Mouse (Mus musculus) heart, postnatal 36 days (tissue): Measurements from ENCODE around the gene Nynrin. TPM values are rescaled to one million over a fixed set of nuclear protein-coding genes. Genes with fewer than 3 reads are reported as not detected.
A peak's percentile ranks its signal among the peaks of the same experiment; 100 is the strongest.

ENCODE experiments used
- DNase-seq, 2 experiments: peaks; one replicate each; pipeline ENCODE4 v3.0.0; 2021 to 2022
- intact Hi-C: fragments of 180-260 bp; cut with DNase I; formaldehyde crosslinking; loops from one replicate; pipeline ENCODE4 v1.15.1; 2025
- total RNA-seq, 2 experiments: library from RNA; stranded (reverse); gene quantifications; 2 replicates each; pipeline ENCODE4 v1.2.3; 2021

Gene Nynrin
- total RNA-seq, 2 experiments from 2014 or later: 9.5 to 10.5 TPM

DNA sequence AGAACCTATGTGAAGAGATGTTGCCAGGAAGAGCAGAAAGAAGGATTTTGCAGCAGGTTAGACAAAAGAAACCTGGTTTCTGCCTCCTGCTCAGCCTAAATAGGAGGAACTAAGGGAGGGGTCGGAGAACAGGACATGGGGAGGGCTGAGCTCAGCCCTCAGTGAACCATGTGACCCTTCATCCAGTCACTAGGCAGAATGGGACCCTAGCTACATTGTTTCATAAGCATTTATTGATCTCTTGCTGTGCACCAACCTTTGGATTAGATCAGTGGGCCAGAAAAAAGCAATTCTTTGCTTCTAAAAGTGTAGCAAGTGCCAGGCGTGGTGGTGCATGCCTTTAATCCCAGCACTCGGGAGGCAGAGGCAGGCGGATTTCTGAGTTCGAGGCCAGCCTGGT, 15.5 kb upstream of the Nynrin start:
- no peak for DNase-seq
- intact Hi-C loops: no loop called here

DNA sequence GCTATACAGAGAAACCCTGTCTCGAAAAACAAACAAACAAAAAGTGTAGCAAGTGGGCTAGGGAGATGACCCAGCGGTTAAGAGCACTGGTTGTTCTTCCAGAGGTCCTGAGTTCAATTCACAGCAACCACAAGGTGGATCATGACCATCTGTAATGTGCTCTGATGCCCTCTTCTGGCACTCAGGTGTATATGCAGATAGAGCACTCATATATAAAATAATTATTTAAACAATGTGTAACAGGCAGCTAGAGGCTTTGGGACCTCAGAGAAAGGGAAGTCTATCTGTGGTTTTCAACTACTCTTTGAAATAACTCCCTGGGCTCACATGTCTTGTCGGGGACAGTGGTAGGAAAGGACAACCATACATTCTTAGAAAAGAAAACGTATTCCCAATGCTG, 15.1 kb upstream of the Nynrin start:
- no peak for DNase-seq
- intact Hi-C loops: no loop called here

DNA sequence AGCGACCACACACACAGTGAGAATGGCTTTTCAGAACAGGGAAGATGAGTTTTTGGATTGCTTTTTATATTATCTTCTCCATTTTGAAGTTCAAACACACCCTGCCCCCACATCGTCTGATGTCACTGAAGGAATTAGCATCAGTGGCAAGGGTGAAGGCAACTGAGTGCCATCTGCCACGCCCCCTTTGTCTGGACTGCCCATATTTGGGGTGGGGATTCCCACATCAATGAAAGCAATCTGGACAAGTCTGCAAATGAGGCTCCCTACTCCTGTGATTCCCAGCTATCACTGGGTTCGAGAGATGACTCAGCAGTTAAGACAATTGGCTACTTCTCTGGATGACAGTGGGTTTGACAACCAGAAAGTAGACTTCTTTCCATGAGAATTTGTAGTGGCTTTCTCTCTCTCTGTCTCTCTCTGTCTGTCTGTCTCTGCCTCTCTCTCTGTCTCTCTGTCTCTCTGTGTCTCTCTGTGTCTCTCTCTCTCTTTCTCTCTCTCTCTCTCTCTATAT, 12.9 kb upstream of the Nynrin start:
- DNase-seq: no peak
- intact Hi-C loops: no loop called here

DNA sequence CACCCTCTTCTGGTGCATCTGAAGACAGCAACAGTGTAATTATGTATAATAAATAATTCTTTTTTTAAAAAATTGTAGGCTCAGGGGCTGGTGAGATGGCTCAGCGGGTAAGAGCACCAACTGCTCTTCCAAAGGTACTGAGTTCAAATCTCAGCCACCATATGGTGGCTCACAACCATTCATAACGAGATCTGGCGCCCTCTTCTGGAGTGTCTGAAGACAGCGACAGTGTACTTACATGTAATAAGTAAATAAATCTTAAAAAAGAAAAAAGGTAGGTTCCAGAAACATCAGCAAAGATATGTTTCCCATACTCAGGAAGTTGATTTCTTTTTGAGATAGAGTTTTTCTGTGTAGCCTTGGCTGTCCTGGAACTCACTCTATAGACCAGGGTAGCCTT, 11.0 kb upstream of the Nynrin start:
- DNase-seq: peak in 1 of 2 experiments; percentile 43
- intact Hi-C loops: no loop called here

DNA sequence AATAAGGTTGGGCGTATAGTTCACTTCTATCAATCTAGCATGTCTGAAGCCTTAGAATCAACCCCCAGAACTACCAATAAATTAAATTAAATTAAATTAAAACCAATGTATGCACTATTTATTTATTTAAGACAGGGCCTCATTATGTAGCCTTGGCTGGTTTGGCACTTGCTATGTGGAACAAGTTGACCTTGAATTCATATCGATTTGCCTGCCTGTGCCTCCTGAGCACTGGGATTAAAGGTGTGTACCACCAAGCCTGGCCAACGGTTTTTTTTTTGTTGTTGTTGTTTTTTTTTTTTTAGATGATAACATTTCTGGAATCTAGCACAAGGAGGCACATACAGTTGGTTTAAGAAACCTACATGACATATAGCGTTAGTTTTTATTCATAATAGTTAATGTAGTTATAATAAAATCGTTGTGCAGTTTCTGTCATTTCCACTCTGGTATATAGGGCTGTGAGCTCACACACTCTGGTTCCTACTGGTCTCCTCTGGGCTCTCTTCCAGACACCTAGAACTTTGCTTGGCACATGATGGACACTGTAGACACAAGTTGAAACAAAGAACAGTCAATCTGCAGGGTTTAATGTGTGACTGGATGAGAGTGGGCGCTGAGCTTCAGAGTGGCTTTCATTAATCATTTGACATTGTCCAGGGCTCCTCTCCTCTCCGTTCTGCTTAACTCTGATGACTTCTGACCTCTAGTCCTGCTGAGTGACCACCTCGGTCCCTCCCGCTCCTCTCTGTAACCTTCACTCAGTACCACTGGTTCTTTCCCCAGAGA, 8.1 kb upstream of the Nynrin start:
- intact Hi-C loops: no loop called here
- no peak for DNase-seq

DNA sequence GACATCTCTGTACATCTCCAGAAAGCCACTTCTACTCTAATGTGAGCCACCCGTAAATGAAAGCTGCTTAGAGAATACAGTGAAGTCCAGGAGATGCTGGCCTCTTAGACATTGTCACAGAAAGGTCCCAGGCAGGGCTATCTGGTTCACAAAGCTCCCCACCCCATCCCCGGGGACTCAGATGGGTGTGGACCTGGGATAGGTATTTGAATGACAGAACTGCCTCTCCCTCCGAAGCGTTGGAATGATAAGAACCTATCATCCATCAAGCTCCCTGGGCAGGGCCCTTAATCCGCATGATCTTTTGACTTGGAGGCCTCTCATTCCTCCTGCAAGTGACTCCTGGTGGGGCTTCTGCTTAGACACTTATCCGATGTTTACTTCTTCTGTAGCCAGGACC, 2.9 kb upstream of the Nynrin start:
- no peak for DNase-seq
- intact Hi-C loops: no loop called here

DNA sequence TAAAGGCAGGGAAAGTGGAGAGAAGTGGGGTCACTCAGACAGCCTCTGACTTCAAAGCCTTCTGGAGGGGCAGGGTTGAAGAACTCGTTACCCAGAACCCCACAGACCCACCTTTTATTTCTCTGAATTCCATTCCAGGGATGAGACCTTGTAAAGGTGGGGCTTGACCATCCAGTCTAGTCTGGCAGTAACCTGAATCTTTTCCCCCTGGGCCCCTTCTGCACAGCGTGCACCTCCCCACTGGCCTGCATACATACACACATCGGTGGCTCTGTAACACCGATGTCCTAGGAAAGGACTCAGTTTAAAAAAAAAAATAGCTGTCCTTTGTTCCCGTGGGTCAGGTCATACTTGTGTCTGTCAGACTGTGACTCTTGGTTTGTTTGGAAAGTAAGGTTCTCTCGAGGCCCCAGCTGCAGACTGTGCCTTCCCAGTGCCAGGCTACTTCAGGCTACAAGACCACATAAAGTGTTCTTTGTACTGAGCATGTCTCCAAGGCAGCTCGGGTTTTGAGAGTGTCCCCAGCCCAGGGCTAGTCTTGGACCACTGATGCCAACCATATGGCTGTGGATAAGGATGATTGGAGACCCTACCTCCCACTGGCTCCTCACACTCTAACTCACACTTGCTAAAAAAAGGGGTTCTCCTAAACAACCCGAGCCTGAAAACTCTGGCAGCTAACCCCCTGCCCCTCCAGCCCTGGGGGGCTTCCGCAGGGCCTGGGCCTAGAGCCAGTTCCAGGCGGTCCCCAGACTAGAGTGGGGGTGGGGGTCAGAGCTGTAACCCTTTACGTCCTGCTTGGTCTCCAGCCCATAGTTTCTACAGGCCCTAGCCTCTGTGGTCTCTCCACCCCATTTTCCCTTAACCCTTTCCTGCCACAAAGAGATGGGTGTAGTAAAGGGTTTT, 911 bp upstream of the Nynrin start:
- intact Hi-C loops: no loop called here
- DNase-seq: no peak

DNA sequence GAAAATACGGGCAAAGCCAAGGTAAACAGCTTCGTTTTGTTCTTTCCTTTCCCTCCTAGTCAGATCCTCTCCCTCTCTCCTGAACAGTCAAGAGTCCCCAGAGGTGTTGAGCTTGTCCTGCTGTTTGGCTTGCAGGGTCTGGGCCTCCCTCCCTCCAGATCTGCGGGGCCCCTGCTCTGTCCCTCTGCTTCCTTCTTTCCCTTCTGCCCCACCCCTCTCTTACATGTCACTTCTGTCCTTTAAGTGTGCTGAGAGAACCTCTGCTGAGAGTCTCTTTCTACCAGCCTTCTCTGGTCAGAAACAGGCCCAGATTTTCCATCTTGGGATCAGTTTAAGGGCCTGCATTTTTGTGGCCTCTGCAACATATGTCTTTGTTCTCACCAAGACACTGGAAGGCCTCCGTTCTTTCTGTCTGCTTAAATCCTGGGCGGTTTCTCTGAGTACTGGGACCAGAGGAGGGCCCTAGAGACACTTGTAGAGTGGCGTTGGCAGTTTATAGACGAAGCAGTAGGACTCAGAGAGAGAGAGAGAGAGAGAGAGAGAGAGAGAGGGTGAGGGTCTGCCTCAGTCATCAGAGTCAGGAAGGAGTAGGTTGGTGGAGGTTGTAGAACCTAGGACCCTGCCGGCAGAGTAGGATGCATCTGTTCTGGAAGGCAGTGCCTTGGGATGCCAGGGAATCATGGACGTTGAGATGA, 743 bp downstream of the Nynrin start:
- peak in 1 of 2 experiments; percentile 28 for DNase-seq
- intact Hi-C loops: loop anchor here (2.0 kb wide), 1 partner anchor 30 kb away; the partner anchor contains the start of genes Cbln3 and Khnyn

DNA sequence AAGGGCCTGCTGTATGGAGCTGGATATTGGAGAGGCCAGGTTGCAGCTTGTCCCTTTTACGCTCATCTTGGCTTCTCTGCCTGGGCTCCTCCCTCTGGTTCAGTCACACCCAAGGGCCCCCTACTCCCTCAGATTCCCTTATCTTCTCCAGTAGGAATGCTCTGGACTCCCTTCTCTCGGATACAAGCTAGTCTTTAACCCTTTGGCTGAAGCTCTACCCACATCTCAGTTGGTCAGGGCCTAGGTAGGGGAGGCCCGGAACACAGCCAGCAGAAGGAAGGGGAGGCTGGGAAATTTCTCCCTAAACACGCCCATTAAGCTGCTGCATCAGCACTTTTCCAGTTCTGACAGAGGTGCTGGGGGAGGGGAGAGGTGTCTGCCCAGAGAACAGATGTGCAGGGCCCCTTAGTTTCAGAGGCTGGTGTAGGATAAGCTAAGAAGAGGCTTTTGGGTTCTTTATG, 1.3 kb downstream of the Nynrin start:
- intact Hi-C loops: loop anchor here (2.0 kb wide), 1 partner anchor 30 kb away; the partner anchor contains the start of genes Cbln3 and Khnyn
- DNase-seq: peak; percentile 40 to 43

DNA sequence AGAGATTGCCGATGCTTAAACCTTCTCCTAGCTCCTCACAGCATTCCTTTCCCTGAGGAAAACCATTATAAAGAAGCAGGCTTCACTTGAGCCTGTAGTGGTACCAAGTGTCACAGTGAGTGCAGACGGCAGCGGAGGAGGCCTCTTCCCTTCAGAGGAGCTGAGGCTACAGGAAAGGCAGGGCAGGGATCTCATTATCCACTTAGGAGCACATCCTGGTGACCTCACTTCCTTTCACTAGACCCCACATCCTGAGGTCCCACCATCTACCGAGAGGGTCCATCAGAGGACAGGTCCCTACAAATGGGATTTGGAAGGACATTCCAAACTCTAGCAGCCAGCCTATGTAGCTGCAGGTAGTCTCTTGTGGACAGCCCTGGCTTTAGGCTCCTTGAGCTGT, 3.8 kb downstream of the Nynrin start:
- DNase-seq: no peak
- intact Hi-C loops: no loop called here

DNA sequence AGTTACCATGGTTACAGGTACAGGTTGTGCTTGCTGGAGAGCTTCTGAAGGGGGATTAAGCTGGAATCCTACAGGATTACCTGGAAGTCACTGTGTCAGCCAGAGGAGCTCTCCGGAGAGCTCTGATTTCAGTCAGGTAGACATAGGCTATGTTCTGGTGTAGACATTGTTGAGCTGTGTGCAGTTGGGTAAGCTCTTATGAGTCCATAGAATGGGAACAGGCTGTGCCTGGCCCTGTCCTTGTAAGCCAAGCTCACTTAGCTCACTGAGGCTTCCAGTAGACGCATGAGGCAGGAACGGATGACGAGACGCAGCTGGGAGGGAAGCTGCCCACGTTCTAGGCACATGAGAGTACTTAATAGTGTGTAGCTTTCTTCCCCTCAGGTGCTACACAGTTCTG, 8.4 kb downstream of the Nynrin start:
- intact Hi-C loops: no loop called here
- no peak for DNase-seq

DNA sequence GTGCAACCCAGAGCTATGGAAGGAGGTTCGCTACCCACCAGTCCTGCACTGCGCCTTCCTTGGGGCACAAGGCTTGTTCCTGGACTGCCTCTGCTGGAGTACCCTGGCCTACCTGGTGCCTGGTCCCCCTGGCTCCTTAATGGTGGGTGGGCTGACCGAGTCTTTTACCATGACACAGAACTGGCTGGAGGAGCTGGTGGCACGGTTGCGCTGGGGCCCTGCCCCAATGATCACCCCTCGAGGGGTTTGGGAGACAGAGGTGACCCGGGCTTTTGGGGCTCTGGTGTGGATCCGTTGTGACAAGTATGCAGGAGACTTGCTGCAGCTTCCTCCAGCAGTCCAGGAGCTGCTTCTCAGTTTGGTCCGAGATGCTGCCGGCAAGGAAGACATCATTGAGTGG, 9.2 kb downstream of the Nynrin start:
- no peak for DNase-seq
- intact Hi-C loops: loop anchor here (1.0 kb wide), 1 partner anchor 41 kb away; no protein-coding TSS in a partner anchor

DNA sequence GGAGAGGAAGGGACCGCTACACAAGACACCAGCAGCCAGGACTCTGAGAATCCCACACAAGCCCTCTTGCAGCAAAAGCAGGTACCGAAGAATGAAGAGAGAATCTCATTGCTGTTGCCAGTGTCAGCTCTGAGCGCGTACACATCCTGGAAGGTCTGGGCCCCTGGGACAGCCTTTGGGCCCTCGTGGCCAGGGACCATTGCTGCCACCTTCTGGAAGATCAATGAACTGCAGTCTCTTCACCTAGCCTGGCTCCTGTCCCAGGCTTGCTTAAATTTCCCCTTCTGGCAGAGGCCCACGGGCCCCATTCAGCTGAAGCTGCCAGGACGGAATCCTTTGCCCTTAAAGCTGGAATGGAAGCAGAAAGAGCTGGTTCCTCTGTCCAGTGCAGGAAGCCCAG, 10.0 kb downstream of the Nynrin start:
- intact Hi-C loops: loop anchor here (1.0 to 2.0 kb wide), 2 partner anchors 41 to 83 kb away; no protein-coding TSS in a partner anchor
- DNase-seq: peak; percentile 80 to 84

DNA sequence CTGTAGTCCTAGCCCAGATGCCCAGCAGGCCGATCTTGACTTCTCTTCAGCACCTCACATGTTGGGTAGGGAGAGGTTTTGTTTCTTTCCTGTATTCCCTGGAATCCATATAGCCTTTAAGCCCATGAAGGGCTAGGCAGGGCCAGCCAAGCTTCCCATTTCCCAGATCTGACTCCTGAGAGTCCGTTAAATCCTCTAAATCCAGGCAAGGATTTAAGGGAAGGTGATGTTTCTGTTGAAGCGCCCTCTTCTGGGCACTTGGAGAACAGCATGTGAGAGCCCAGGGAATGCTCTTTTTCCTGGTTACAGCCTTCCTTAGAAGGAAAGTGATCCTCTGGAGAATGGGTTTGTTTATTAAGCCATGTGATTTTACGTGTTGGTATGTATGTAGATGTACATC, 13.2 kb downstream of the Nynrin start:
- peak; percentile 64 to 77 for DNase-seq
- intact Hi-C loops: loop anchor here (1.0 kb wide), 1 partner anchor 45 kb away; no protein-coding TSS in a partner anchor

DNA sequence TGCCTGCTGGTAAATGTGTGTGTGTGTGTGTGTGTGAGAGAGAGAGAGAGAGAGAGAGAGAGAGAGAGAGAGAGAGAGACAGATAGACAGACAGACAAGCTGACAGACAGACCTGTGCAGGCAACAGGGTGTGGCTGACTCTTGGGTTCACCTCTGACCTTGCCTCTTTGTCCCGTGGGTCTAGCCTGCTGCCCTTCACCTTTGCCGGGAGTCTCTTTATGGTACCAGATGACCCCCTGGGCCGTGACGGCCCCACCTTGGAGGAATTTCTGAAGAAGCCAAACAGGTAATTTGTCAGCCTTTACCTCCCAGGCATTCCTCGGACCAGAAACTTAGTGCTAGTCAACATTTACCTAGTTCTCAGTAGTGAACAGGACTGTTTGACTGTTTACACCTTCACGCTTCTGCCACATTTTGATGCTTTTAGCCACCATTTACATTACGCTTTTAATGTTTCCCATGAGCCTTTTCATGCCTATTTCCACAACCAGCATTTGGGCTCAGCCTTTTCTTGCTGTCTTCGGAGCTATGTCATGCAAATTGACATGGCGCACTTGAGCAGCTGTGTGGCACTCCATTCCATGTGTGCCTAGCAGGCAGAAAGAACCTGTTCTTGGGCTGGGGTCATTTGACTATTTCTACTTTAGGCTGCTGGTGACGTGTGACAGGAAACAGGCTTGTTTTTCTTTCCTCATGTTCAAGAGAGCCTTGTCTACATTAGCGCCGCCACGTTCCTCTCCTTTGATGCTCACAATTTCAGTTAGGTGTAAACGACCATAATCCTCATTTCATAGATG, 14.6 kb downstream of the Nynrin start:
- intact Hi-C loops: no loop called here
- no peak for DNase-seq

DNA sequence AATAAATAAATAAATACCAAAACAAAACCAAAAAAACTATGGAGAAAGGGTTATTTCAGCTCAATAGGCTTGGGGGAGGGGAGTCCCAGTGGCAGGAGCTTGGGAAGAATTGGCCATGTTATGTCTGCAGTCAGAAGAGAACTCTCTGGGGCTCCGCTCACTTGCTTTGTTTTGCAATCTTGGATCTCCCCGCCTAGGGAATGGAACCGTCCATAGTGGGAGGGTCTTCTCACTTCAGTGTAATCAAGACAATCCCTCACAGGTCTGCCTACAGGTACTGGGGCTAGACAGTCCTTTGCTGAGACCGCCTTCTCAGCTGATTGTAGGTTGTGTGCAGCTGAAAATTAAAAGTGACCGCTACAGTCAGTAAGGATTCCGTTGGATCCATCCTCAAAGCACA, 15.7 kb downstream of the Nynrin start:
- DNase-seq: no peak
- intact Hi-C loops: no loop called here

DNA sequence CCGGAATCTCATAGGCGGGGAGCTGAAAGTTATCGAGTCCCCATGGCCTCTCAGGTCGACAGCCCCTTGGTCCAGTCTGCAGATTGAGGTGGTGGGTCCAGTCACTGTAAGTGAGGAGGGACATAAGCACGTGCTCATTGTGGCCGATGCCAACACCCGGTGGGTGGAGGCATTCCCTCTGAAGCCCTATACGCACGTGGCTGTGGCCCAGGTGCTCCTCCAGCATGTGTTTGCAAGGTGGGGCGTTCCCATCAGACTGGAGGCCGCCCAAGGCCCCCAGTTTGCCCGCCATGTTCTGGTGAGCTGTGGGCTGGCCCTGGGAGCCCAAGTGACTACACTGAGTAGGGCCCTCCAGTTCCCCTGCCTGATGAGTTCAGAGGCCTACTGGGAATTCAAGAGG, 18.2 kb downstream of the Nynrin start:
- intact Hi-C loops: no loop called here

DNA sequence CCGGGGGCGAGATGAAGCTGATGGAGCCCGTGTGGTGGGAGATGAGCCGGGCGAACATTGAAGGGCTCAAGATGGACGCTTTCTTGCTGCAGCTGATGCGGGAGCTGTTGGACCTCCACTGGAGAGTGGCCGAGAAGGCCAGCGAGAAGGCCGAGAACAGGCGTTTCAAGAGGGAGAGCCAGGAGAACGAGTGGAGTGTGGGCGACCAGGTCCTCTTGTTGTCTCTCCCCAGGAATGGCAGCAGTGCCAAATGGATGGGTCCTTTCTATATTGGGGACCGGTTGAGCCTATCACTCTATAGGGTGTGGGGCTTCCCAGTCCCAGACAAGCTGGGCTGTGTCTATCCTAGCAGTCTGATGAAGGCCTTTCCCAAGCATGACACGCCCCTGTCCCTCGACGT, 18.7 kb downstream of the Nynrin start:
- DNase-seq: no peak
- intact Hi-C loops: no loop called here

More for the DNA sequence above, 18.2 kb downstream of the Nynrin start:
- DNase-seq: no peak

DNA sequence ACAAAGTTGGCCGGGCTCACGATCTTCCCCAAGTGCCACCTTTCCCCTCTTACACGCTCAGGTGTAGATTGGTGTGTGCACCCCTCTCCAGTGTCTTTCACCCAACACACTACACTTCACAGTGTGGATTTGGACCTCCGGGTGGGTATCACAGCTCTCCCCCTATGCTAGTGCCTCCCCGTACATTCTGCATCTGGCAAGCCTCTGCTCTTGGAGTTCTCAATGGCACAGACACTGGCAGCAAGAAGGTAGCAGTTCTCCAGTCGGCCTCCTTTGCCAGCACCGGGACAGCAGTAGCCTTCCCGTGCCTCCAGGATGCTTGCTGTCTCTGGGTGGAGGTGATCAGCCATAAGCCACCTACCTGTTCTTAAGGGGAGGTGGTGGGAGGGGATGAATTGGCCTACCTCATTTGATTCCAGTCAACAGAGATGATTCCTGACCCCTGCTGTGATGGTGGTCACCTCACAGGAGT, 19.5 kb downstream of the Nynrin start:
- intact Hi-C loops: loop anchor here (1.0 kb wide), 1 partner anchor 45 kb away; no protein-coding TSS in a partner anchor
- no peak for DNase-seq
